In the genomic region with DNA sequence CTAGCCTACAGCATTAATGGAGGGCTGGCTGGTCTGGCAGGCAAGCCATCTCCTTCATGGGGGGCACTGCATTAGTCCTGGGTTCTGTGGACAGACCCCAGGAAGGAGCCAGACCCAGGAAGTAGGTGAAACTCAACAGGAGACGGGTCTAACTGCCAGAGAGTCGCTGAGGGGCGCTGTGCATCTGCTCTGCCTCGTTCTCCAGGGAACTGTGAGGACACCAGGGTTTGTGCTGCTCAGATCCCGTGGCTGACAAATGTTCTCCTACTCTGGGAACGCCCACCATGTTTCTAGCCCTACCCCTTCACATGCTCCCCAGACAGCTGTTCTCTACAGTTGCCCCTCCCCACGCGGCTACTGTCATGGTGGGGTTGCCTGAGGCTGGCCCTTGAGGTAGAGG, we compare ENCODE assay signal across 17 mouse cellular contexts.
"Had no signal": no experiment of that assay in that cellular context is flagged by ENCODE, and none has a peak within 500 bp of the region (broad histone marks: within the 10 kb centered on the region; RNA-seq: fewer than 3 reads in every experiment).

No protein-coding gene starts in this region.

- H3K36me3 ChIP-seq: kidney, embryonic 15.5 days; limb, embryonic 12.5 days; liver, embryonic 13.5 days; lung, embryonic 15.5 days; midbrain, embryonic 13.5 days; stomach, embryonic 15.5 days had no signal

- H3K27me3 ChIP-seq: liver, embryonic 13.5 days; lung, embryonic 15.5 days; stomach, embryonic 15.5 days had no signal

- H3K4me2 ChIP-seq: kidney, embryonic 15.5 days; limb, embryonic 12.5 days; liver, embryonic 13.5 days; lung, embryonic 15.5 days; midbrain, embryonic 13.5 days; stomach, embryonic 15.5 days had no signal

- ATAC-seq: intestine, embryonic 16.5 days; liver, postnatal 0 days; midbrain, embryonic 13.5 days had no signal

- H3K4me1 ChIP-seq: kidney, embryonic 15.5 days; megakaryocyte, embryonic 14.5 days had no signal

- H3K4me3 ChIP-seq: kidney, embryonic 15.5 days; limb, embryonic 12.5 days; liver, embryonic 13.5 days; lung, embryonic 15.5 days; megakaryocyte, embryonic 14.5 days; midbrain, embryonic 13.5 days; stomach, embryonic 15.5 days had no signal

- H3K27ac ChIP-seq: kidney, embryonic 15.5 days; limb, embryonic 12.5 days; liver, embryonic 13.5 days; lung, embryonic 15.5 days; macrophage; stomach, embryonic 15.5 days had no signal

- H3K9me3 ChIP-seq: liver, embryonic 13.5 days; stomach, embryonic 15.5 days had no signal

- DNase-seq: kidney, adult 2 months; kidney, postnatal 14 days; liver; liver, embryonic 13.5 days; liver, postnatal 0 days; lung, postnatal 14 days; retina, postnatal 1 day; right cerebral cortex, postnatal 4 days; thymus, postnatal 36 days had no signal

- H3K9ac ChIP-seq: kidney, embryonic 15.5 days; limb, embryonic 12.5 days; liver, embryonic 13.5 days; liver, postnatal 0 days; lung, embryonic 15.5 days; midbrain, embryonic 13.5 days; stomach, embryonic 15.5 days had no signal
